Mouse (Mus musculus) brain, embryonic 14.5 days (tissue): ENCODE measurements around the gene Rnf31. TPM values are rescaled to one million over a fixed set of nuclear protein-coding genes. Genes with fewer than 3 reads are reported as not detected.

ENCODE experiments used
- DNase-seq: peaks from one replicate; pipeline ENCODE4 v3.0.0-alpha.2; 2011; ENCODE audit warnings: low read depth
- CTCF ChIP-seq: fragments of 200-500 bp; IDR thresholded peaks from 2 replicates; pipeline ENCODE4 v1.5.1; 2012; ENCODE audit warnings: inconsistent platforms, mild to moderate bottlenecking, moderate library complexity, borderline replicate concordance; ENCODE audit not compliant: insufficient read depth, insufficient read length; ENCODE audit errors: extremely low read depth
- POLR2A ChIP-seq: fragments of 200-500 bp; IDR thresholded peaks from 2 replicates; pipeline ENCODE4 v1.6.1; 2012; ENCODE audit warnings: mild to moderate bottlenecking, inconsistent platforms, borderline replicate concordance; ENCODE audit not compliant: poor library complexity, insufficient read depth, insufficient read length, severe bottlenecking; ENCODE audit errors: extremely low read depth
- polyA plus RNA-seq: library from polyadenylated mRNA; depleted of rRNA; stranded (reverse); fragments of >200 nt; gene quantifications from 2 replicates; pipeline ENCODE4 v1.2.3, GENCODE M21; 2012

Rnf31 gene
- polyA plus RNA-seq, 1 experiment, result 30.4 TPM

DNA sequence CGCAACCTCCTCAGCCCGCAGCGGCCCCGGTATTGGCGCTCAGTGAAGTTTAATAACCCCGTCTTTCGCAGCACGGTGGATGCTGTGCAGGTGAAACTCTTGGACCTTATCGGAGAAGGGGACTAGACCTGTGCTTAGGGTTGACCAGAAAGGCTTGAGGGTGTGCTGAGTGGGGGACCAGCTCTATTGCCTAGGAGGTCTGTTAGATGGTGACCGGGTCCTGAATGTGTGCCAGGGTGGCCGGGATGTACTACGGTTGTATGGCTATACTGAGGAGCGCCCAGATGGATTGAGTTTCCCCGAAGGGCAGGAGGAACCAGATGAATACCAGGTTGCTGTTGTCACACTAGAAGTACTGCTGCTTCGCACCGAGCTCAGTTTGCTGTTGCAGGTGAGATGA lies 718 bp downstream of the Rnf31 start:
- DNase-seq, result no peak
- TF ChIP-seq CTCF, result no peak
- no peak for TF ChIP-seq POLR2A

DNA sequence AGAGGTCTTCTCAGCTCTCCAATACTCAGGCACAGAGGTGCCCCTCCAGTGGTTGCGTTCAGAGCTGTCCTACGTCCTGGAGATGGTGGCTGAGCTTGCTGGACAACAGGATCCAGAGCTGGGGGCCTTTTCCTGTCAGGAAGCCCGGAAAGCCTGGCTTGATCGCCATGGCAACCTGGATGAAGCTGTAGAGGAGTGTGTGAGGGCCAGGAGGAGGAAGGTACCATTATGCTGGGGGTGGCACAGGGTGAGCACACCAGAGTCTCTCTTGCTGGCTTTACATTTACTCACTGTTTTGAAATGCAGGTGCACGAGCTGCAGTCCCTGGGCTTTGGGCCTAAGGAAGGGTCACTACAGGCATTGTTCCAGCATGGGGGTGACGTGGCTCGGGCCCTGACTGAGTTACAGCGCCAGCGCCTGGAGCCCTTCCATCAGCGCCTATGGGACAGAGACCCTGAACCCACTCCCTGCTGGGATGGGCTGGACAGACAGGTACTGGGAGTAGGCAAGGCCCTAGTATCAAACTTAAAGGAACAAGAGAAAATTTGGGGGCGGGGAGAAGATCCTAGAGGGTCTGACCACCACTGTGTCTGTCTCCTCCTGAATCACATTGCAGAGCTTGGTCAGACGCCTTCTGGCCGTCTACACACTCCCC lies 4.7 kb downstream of the Rnf31 start:
- TF ChIP-seq CTCF (no peak), POLR2A (no peak)
- peak; percentile 41 for DNase-seq

DNA sequence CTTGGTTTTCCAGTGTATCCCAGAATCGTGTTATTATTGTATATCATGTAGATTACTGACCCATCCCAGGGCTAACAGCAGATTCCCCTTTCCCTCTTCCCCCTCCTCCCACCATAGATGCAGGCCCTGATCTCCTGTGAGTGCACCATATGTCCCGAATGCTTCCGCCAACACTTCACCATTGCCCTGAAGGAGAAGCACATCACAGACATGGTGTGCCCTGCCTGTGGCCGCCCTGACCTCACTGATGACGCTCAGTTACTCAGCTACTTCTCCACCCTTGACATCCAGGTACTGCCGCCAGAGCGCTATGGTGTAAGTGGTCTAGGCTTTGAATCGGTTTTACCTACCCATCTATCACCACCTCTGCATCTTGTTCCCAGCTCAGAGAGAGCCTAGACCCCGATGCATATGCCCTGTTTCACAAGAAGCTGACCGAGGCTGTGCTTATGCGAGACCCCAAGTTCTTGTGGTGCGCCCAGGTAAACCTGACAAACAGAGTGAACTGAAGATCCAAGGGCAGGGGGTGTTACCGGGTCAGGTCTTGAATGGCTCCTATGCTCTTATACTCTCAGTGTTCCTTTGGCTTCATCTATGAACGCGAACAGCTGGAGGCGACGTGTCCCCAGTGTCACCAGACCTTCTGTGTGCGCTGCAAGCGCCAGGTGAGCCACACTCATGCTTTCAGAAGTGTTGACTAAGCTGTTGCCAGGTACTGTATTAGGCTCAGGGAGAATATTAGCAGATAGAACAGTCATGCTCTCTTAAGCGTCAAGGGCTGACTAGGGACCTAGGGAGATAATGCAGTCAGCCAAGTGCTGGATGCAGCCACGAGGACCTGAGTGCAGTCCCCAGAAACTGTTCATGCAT lies 7.2 kb downstream of the Rnf31 start:
- no peak for DNase-seq
- TF ChIP-seq POLR2A, result no peak
- no peak for TF ChIP-seq CTCF

- TF ChIP-seq POLR2A (no peak), CTCF (no peak)
Observed at GRCm38 (mm10) chr14:55603271-55603632, 11.7 kb downstream of the Rnf31 start, which contains the start of gene Irf9. Irf9 (plus strand) TSS chr14:55603571.

GRCm38 (mm10) chr14:55603633-55604576 lies 12.4 kb downstream of the Rnf31 start:
- peak; percentile 87 for DNase-seq
- TF ChIP-seq CTCF, result peak; percentile 90
- TF ChIP-seq POLR2A, result no peak

More at GRCm38 (mm10) chr14:55603271-55603632, 11.7 kb downstream of the Rnf31 start, which contains the start of gene Irf9:
- DNase-seq, result no peak

DNA sequence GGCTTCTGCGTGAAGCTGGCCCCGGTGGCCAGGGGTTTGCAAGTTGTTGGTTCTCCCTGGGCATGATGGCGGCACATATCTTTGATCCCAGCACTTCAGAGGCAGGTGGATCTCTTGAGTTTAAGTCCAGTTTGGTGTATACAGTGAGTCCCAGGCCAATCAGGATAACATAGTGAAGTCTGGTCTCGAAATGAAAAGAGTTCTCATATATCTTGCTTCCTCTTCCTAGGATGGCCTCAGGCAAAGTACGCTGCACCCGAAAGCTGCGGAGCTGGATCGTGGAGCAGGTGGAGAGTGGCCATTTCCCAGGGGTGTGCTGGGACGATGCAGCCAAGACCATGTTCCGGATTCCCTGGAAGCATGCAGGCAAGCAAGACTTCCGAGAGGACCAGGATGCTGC lies 13.3 kb downstream of the Rnf31 start:
- TF ChIP-seq POLR2A, result no peak
- no peak for TF ChIP-seq CTCF
- DNase-seq, result no peak

GRCm38 (mm10) chr14:55605743-55606459 lies 14.4 kb downstream of the Rnf31 start:
- TF ChIP-seq CTCF (no peak), POLR2A (no peak)
- no peak for DNase-seq

DNA sequence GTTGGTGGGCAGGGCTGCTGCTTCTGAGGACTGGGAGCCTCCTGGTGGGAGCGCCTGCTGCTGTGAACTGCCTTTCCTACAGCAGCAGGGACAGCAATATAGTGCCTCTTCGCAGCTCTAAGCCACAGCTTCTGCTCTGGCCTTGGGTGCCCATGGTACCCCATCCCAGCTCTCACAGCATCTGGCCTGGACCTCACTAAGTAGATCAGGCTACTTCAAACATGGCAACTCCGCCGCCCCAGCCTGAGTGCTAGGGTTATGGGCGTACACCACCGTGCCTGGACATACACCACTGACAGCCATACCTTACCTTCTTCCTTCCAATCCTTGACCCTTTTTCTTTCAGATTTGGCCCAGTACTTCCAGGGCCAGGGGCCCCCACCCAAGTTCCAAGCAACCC lies 16.8 kb downstream of the Rnf31 start:
- TF ChIP-seq POLR2A (no peak), CTCF (no peak)
- no peak for DNase-seq

- no peak for TF ChIP-seq CTCF
- no peak for TF ChIP-seq POLR2A
- DNase-seq, result no peak
Observed at GRCm38 (mm10) chr14:55613346-55613745, 21.8 kb downstream of the Rnf31 start.

- TF ChIP-seq CTCF (no peak), POLR2A (no peak)
- no peak for DNase-seq
Observed at GRCm38 (mm10) chr14:55614565-55615178, 23.2 kb downstream of the Rnf31 start.

GRCm38 (mm10) chr14:55615876-55616275 lies 24.4 kb downstream of the Rnf31 start:
- TF ChIP-seq POLR2A, result no peak
- TF ChIP-seq CTCF, result no peak
- no peak for DNase-seq
